Mouse (Mus musculus) bone marrow, adult 2 months (tissue): ENCODE results near the gene L3hypdh. TPM values are rescaled to one million over a fixed set of nuclear protein-coding genes. Genes with fewer than 3 reads are reported as not detected.

Experiments
- H3K27ac ChIP-seq: fragments of 200-500 bp; 2 replicates; pipeline ENCODE4 v1.5.1; 2012; ENCODE audit warnings: low read depth, mild to moderate bottlenecking, control low read depth, inconsistent platforms, low read length; ENCODE audit not compliant: control insufficient read depth, poor library complexity, insufficient read depth
- H3K4me1 ChIP-seq: fragments of 200-500 bp; 2 replicates; pipeline ENCODE4 v1.6.1; 2011; ENCODE audit warnings: low read length; ENCODE audit not compliant: control insufficient read depth, insufficient read depth
- H3K4me3 ChIP-seq: fragments of 200-500 bp; replicated peaks from 2 replicates; pipeline ENCODE3; 2011; ENCODE audit warnings: mild to moderate bottlenecking, low read depth, low read length, control low read depth; ENCODE audit not compliant: control insufficient read depth
- CTCF ChIP-seq: fragments of 200-500 bp; IDR thresholded peaks from 2 replicates; pipeline ENCODE4 v1.5.1; 2011; ENCODE audit warnings: low read length, control low read depth; ENCODE audit not compliant: control insufficient read depth, insufficient read depth
- POLR2A ChIP-seq: fragments of 200-500 bp; IDR thresholded peaks from 2 replicates; pipeline ENCODE4 v1.6.1; 2011; ENCODE audit warnings: low read depth, mild to moderate bottlenecking, control low read depth, low read length, borderline replicate concordance; ENCODE audit not compliant: control insufficient read depth
- WGBS: fragments of 180-500 bp; shearing (Covaris S2); methylation state at CpG from one replicate; pipeline ENCODE4 v1.1.7; 2018; 5-methylcytosine and 5-hydroxymethylcytosine counted together
- polyA plus RNA-seq: library from polyadenylated mRNA; stranded (reverse); fragments of >200 nt; gene quantifications from 2 replicates; pipeline ENCODE4 v1.2.4, GENCODE M21; 2011; ENCODE audit warnings: low replicate concordance; ENCODE audit not compliant: missing spikeins, insufficient read depth, insufficient read length

Gene L3hypdh
- polyA plus RNA-seq, 1 experiment, result 1.6 TPM

DNA sequence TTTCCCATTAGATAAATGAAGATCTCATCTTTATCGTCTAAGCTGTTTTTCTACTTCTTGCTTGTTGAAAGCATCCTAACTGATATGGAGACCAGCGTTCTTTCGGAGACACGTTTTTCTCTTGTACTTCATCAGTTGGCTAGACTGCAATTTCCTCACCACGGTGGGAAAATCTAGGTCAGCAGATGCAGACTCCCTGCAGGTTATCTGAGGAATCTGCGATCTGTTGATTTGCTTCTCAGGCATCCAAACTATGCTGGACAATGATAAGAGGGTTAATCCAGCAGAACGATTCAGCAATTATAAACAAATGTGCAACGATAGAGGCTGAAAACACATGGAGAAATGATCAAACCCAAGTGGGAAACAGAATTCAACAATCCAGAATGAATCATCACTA, 45.7 kb downstream of the L3hypdh start:
- no peaks in the 10 kb centered on the region for H3K4me1 ChIP-seq
- WGBS, result 72% methylated on average over 8 of the region's 8 CpGs
- no peak for TF ChIP-seq POLR2A
- TF ChIP-seq CTCF, result no peak
- H3K4me3 ChIP-seq, result no peak overlapping the region
- no peak overlapping the region for H3K27ac ChIP-seq

DNA sequence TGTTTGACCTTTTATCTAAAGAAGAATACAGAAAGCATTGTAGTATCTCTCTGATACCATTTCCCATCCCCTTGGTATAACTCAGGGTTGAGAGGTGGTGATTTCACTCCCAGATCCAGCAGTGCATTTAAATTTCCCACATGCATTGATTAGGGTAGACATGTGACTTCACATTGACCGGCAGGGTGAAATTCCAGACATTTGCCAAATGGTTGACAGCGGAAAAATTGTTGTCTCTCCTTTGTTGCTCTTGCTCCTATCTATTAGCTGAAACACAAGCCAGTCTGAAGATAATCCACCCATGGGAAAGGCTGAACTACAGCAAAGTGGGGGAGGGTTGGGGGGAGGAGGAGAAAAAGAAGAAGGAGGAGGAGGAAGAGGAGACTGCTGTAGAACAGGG, 46.4 kb downstream of the L3hypdh start:
- Histone ChIP-seq H3K4me3 (no peak overlapping the region), H3K4me1 (no peaks in the 10 kb centered on the region), H3K27ac (no peak overlapping the region)
- WGBS, result 74% methylated on average over 2 of the region's 2 CpGs
- TF ChIP-seq POLR2A (no peak), CTCF (no peak)

DNA sequence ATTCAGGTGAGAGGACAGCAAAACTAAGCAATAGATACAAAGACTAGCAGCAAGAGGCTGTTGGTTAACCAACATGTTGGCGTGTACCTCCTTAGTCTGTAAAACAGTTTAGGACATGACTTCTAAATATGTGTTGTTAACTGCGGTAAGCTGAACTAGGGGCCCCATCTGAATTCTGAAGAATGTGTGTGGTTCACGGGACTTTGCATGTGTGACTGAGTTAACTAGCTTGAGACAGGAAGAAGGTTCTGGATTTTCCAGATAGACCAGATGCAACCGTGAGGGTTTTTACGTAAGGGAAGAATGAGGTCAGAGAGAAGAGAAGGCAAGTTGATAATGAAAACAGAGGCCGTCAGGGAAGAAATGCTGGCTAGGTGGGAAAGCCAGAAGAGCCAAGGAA, 48.2 kb downstream of the L3hypdh start:
- H3K4me1 ChIP-seq, result no peaks in the 10 kb centered on the region
- TF ChIP-seq CTCF, result no peak
- TF ChIP-seq POLR2A, result no peak
- no peak overlapping the region for H3K4me3 ChIP-seq
- no peak overlapping the region for H3K27ac ChIP-seq
- WGBS, result 71% methylated on average over 6 of the region's 6 CpGs

DNA sequence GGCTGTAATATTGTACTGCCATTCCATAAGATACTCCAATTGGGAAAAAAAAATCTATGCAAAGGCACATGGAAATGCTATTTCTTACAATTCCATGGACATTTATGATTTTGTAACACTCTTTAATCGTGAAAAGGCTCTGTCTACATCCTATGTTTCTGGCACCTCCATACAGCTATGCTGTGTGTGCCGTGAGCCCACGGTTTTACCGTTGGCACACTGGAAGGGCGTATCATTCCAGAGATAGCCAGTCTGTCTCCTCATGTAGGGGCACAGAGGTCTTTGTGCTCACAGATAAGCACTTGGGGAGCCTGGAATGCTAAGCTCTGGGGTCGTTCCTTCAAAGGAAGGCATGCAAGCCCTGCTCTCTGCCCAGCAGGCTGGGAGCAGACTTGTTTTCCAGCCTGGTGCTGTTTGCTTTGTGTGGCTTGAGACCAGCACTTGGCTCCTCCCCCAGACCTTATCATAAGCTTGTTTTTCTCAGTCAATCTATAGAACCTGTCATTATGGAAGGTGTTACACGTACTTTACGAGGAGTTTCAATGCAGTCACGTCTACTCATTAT, 49.1 kb downstream of the L3hypdh start:
- TF ChIP-seq POLR2A, result no peak
- no peak for TF ChIP-seq CTCF
- H3K4me1 ChIP-seq, result no peaks in the 10 kb centered on the region
- no peak overlapping the region for H3K27ac ChIP-seq
- WGBS, result 82% methylated on average over 9 of the region's 9 CpGs
- H3K4me3 ChIP-seq, result no peak overlapping the region

DNA sequence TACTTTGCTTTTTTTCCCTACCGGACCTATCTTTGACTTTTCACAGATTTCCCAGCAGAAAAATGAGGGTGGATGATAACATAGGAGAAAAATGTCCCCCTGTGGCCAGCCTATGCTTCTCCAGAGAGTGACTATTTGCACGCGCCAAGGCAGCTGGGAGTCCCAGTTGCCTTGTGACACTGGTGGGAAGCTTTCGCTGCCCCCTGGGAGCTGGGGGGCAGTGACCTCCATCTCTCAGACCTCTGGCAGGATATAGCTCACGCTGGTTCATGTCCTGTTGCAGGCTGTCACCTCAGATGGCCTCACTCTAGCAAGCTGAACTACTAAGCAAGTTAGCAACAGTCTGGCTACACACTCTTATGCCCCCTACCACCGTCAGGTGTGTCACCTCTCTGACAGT, 53.4 kb downstream of the L3hypdh start:
- Histone ChIP-seq H3K27ac (no peak overlapping the region), H3K4me3 (no peak overlapping the region), H3K4me1 (no peaks in the 10 kb centered on the region)
- WGBS, result 87% methylated on average over 6 of the region's 6 CpGs
- TF ChIP-seq POLR2A (no peak), CTCF (no peak)

DNA sequence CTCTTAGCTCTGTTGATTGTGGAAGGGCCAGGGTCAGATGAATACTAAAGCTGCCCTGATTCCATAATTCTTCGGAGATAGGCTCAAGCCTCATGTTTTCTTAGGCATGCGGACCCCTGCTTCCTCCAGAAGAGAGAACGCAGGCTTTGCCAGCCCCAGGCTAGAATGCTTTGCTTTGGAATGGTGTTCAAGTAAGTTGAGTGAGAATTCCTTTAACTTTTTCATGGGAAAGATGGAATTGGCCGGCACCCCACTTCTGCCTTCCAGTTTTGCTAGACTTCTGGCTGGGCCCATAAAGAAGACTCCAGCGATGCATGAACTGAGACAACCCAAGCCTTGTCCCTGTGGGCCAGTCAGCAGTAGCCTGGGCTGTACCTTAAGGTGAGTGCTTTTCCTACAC, 54.1 kb downstream of the L3hypdh start:
- Histone ChIP-seq H3K4me1 (no peaks in the 10 kb centered on the region), H3K27ac (no peak overlapping the region), H3K4me3 (no peak overlapping the region)
- WGBS, result 84% methylated on average over 5 of the region's 5 CpGs
- TF ChIP-seq POLR2A (no peak), CTCF (no peak)

DNA sequence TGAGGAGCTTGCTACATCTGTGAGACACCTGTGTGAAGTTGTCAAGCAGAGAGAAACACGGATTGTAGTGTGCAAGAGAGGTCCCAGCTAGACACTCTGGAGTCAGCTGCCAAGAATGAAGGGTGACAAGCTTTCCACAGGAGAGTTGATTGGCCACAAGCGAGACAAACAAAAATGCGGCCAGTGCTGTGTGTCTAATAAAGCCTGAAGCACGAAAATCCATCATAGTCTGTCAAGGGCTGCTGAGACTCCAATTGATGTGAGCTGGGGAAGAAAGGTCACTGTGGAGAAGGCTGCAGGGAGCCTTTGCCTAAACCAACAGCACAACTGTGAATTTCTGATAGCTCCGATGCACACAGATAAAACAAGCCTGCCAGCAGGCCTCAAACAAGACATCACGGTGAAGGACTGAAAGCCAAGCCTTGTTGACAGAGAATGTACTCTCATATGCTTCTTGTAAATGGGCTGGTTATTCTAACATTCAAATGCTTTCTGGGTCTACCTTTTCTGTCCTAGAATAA, 59.9 kb downstream of the L3hypdh start:
- H3K4me1 ChIP-seq, result no peaks in the 10 kb centered on the region
- TF ChIP-seq CTCF, result no peak
- TF ChIP-seq POLR2A, result no peak
- no peak overlapping the region for H3K4me3 ChIP-seq
- H3K27ac ChIP-seq, result no peak overlapping the region
- 77% methylated on average over 6 of the region's 6 CpGs for WGBS

DNA sequence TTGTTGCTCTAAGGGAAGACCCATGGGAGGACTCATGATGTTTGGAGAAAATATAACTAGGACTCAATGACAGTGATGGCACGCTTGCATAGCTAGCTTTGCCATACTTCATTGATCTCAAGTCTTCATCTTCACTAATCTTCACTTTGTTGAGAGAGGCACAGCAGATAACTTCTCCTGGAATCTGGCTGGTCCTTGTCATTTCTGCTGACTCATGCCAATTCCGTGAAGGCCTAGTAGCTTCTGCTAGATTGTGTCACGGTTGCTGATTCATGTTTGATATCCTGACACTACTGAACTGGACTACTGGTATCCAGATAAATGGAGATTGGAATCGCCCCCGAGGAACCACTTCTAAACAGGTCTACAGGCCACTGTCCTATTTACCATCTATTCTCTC, 61.7 kb downstream of the L3hypdh start:
- 80% methylated on average over 5 of the region's 5 CpGs for WGBS
- Histone ChIP-seq H3K4me3 (no peak overlapping the region), H3K4me1 (no peaks in the 10 kb centered on the region), H3K27ac (no peak overlapping the region)
- no peak for TF ChIP-seq CTCF
- TF ChIP-seq POLR2A, result no peak

Other genes with a start within 250 kb of the L3hypdh start
- 0.50 TPM in 1 of 2 replicates, not detected in the other for gene Gpr135, start 14.3 kb downstream of the L3hypdh start, polyA plus RNA-seq
- gene Jkamp, start 150 bp upstream of the L3hypdh start, polyA plus RNA-seq, result 9.1 and 12.3 TPM in 2 replicates
- not detected in 2 replicates for gene Ccdc175, start 99.6 kb upstream of the L3hypdh start, polyA plus RNA-seq